Comparison of ENCODE assay signal across 9 mouse cellular contexts in genomic region chr5:135369196-135369595, GRCm38 (mm10). TPM values are rescaled to one million over a fixed set of nuclear protein-coding genes. Genes with fewer than 3 reads are reported as not detected.
DNase-seq lines count a peak whose midpoint lies in the region; ATAC-seq and TF ChIP-seq lines count a peak whose summit lies in the region.
"Not testable (repeated sequence)": the region's sequence is repeated elsewhere in the genome, so short reads cannot be mapped to it uniquely, and the experiment has no call there.
"Had no signal": no experiment of that assay in that cellular context is flagged by ENCODE, and none has a peak within 500 bp of the region (broad histone marks: within the 10 kb centered on the region; RNA-seq: fewer than 3 reads in every experiment).

No protein-coding gene starts in this region.

- H3K4me3 ChIP-seq in G1E (ENCODE audit: low read depth, low read length) (peak overlapping the region; percentile 100), macrophage (ENCODE audit: inconsistent target) (peak overlapping the region; percentile 72)
- H3K4me3 ChIP-seq in embryonic facial prominence, embryonic 13.5 days, result peak overlapping the region; percentile 99
- peak overlapping the region; percentile 97 for H3K4me3 ChIP-seq in heart, embryonic 10.5 days
- peak overlapping the region; percentile 88 for H3K4me3 ChIP-seq in hindbrain, postnatal 0 days (ENCODE audit: low read length)
- H3K4me3 ChIP-seq in limb, embryonic 13.5 days, result peak overlapping the region; percentile 96
- H3K4me3 ChIP-seq in neural tube, embryonic 14.5 days (ENCODE audit: low read depth, low read length), result peak overlapping the region; percentile 87

- H3K4me2 ChIP-seq in embryonic facial prominence, embryonic 13.5 days, result peak overlapping the region; percentile 84
- peak overlapping the region; percentile 93 for H3K4me2 ChIP-seq in hindbrain, postnatal 0 days (ENCODE audit: low read depth, low read length)
- peak overlapping the region; percentile 79 for H3K4me2 ChIP-seq in limb, embryonic 13.5 days (replicated peaks)
- H3K4me2 ChIP-seq in neural tube, embryonic 14.5 days (ENCODE audit: low read depth, low read length), result peak overlapping the region; percentile 82

- TF ChIP-seq CTCF in G1E (IDR thresholded peaks at IDR 0.05; ENCODE audit: low read depth, low read length); hindbrain, postnatal 0 days (IDR thresholded peaks at IDR 0.05; ENCODE audit: low read depth): not testable (repeated sequence)

- DNase-seq in G1E (ENCODE audit: low spot score); heart, embryonic 10.5 days (ENCODE audit: low spot score); hindbrain, postnatal 0 days (ENCODE audit: low spot score): not testable (repeated sequence)

- H3K9me3 ChIP-seq in G1E (replicated peaks); embryonic facial prominence, embryonic 13.5 days; heart, embryonic 10.5 days; hindbrain, postnatal 0 days (ENCODE audit: low read length); limb, embryonic 13.5 days; neural tube, embryonic 14.5 days (ENCODE audit: control insufficient read depth, low read length): not testable (repeated sequence)

- peaks cover 26% of the 10 kb centered on the region for H3K4me1 ChIP-seq in G1E (ENCODE audit: insufficient read depth, low read depth, low read length)
- H3K4me1 ChIP-seq in embryonic facial prominence, embryonic 13.5 days, result peaks cover 11% of the 10 kb centered on the region
- peaks cover 17% of the 10 kb centered on the region for H3K4me1 ChIP-seq in heart, embryonic 10.5 days
- not testable (repeated sequence) for H3K4me1 ChIP-seq in hindbrain, postnatal 0 days (ENCODE audit: insufficient read depth, low read length); neural tube, embryonic 14.5 days (ENCODE audit: control insufficient read depth, insufficient read depth, low read length)
- H3K4me1 ChIP-seq in limb, embryonic 13.5 days, result peaks cover 14% of the 10 kb centered on the region

- H3K27me3 ChIP-seq in G1E (ENCODE audit: insufficient read depth, low read length); embryonic facial prominence, embryonic 13.5 days; hindbrain, postnatal 0 days (ENCODE audit: insufficient read depth, low read length); limb, embryonic 13.5 days; neural tube, embryonic 14.5 days (ENCODE audit: control insufficient read depth, insufficient read depth, low read length): not testable (repeated sequence)
- H3K27me3 ChIP-seq in heart, embryonic 10.5 days (ENCODE audit: insufficient read depth, poor library complexity, severe bottlenecking), result peaks cover 20% of the 10 kb centered on the region

- not testable (repeated sequence) for H3K79me2 ChIP-seq in macrophage (ENCODE audit: inconsistent target)

- peaks cover 41% of the 10 kb centered on the region for H3K36me3 ChIP-seq in G1E (replicated peaks)
- peaks cover 29% of the 10 kb centered on the region for H3K36me3 ChIP-seq in embryonic facial prominence, embryonic 13.5 days
- peaks cover 29% of the 10 kb centered on the region for H3K36me3 ChIP-seq in heart, embryonic 10.5 days
- peaks cover 17% of the 10 kb centered on the region; the same call in 1 of the 2 replicates for H3K36me3 ChIP-seq in hindbrain, postnatal 0 days (ENCODE audit: insufficient read depth, low read length)
- H3K36me3 ChIP-seq in limb, embryonic 13.5 days, result peaks cover 25% of the 10 kb centered on the region
- not testable (repeated sequence) for H3K36me3 ChIP-seq in macrophage (ENCODE audit: inconsistent target); neural tube, embryonic 14.5 days (ENCODE audit: control insufficient read depth, insufficient read depth, low read length)

- WGBS in embryonic facial prominence, embryonic 13.5 days, result 59% methylated on average over 9 of the region's 9 CpGs
- 55% methylated on average over 9 of the region's 9 CpGs for WGBS in heart, embryonic 10.5 days
- 60% methylated on average over 9 of the region's 9 CpGs for WGBS in hindbrain, postnatal 0 days
- 63% methylated on average over 9 of the region's 9 CpGs for WGBS in limb, embryonic 13.5 days
- WGBS in macrophage (ENCODE audit: missing documents), result 64% methylated on average over 7 of the region's 9 CpGs
- WGBS in neural tube, embryonic 14.5 days, result 59% methylated on average over 9 of the region's 9 CpGs

- H3K27ac ChIP-seq in embryonic facial prominence, embryonic 13.5 days, result peak overlapping the region; percentile 81
- peak overlapping the region; percentile 89; the same call in 1 of the 2 replicates for H3K27ac ChIP-seq in heart, embryonic 10.5 days
- peak overlapping the region; percentile 68; the same call in 1 of the 2 replicates for H3K27ac ChIP-seq in hindbrain, postnatal 0 days
- 0 out of 2 replicates have a peak overlapping the region, but pooled peaks have one; percentile 78 for H3K27ac ChIP-seq in limb, embryonic 13.5 days
- H3K27ac ChIP-seq in macrophage, result peak overlapping the region; percentile 73
- H3K27ac ChIP-seq in neural tube, embryonic 14.5 days (ENCODE audit: low read depth, low read length), result not testable (repeated sequence)

- peak overlapping the region; percentile 94 for H3K9ac ChIP-seq in embryonic facial prominence, embryonic 13.5 days
- H3K9ac ChIP-seq in hindbrain, postnatal 0 days (replicated peaks; ENCODE audit: low read length), result peak overlapping the region; percentile 84
- H3K9ac ChIP-seq in limb, embryonic 13.5 days, result peak overlapping the region; percentile 89
- peak overlapping the region; percentile 83 for H3K9ac ChIP-seq in neural tube, embryonic 14.5 days (replicated peaks; ENCODE audit: low read depth, low read length)

- ATAC-seq in G1E (ENCODE audit: extremely low read depth, insufficient number of reproducible peaks, low FRiP score, poor library complexity, severe bottlenecking); embryonic facial prominence, embryonic 13.5 days (ENCODE audit: insufficient number of reproducible peaks, insufficient read depth, low FRiP score, low TSS enrichment, low read depth); hindbrain, postnatal 0 days; limb, embryonic 13.5 days (ENCODE audit: low FRiP score, low read depth); neural tube, embryonic 14.5 days (ENCODE audit: low read depth): not testable (repeated sequence)

RNA-seq across cellular contexts. Expression of gene Nsun5, which starts 0.6 kb away (rescaled TPM):
- total RNA-seq in G1E (2014; fragmentation: Nextera tagmentation) (21.1 and 26.2 TPM in 2 replicates), G1E (2017) (26.7 and 27.6 TPM in 2 replicates)
- polyA plus RNA-seq in G1E (2012) (20.4 and 21.0 TPM in 2 replicates), macrophage (2018) (2.8 to 7.5 TPM (median 3.8 TPM) in 3 replicates)
- polyA plus RNA-seq in embryonic facial prominence, embryonic 13.5 days (2015; fragmentation: Nextera tagmentation; extraction: Ambion mirVana), result 38.8 and 44.3 TPM in 2 replicates
- 27.2 and 33.5 TPM in 2 replicates for polyA plus RNA-seq in heart, embryonic 10.5 days (2016; fragmentation: Nextera tagmentation; extraction: Ambion mirVana)
- 17.8 and 22.7 TPM in 2 replicates for total RNA-seq in hindbrain, postnatal 0 days (2014; rRNA removed)
- polyA plus RNA-seq in hindbrain, postnatal 0 days (2015; fragmentation: Nextera tagmentation; extraction: Ambion mirVana), result 18.1 and 19.1 TPM in 2 replicates
- polyA plus RNA-seq in limb, embryonic 13.5 days (2015; fragmentation: Nextera tagmentation; extraction: Ambion mirVana), result 38.8 and 39.8 TPM in 2 replicates
- total RNA-seq in macrophage (2018; cell fraction: chromatin; rRNA removed), result 10 to 100 TPM in 15 of 26 experiments, 1 to 10 TPM in 11; 2.4 to 25.7 (median 11.7) TPM
- 1 to 10 TPM; 1.3 to 3.8 (median 2.5) TPM for total RNA-seq in macrophage (2018; cell fraction: cytosol; rRNA removed)
- 10 to 100 TPM in 6 of 26 experiments, 1 to 10 TPM in 20; 1.2 to 20.5 (median 6.1) TPM for total RNA-seq in macrophage (2018; cell fraction: nucleus; rRNA removed)
- 22.8 and 23.0 TPM in 2 replicates for polyA plus RNA-seq in neural tube, embryonic 14.5 days (2014; fragmentation: Nextera tagmentation; extraction: Ambion mirVana)

RNA-seq across cellular contexts. Expression of gene Trim50, which starts 16.1 kb away (rescaled TPM):
- not detected in 2 replicates for total RNA-seq in G1E (2014; fragmentation: Nextera tagmentation)
- total RNA-seq in G1E (2017), result 0.16 TPM in 1 of 2 replicates, not detected in the other
- not detected in 2 replicates for polyA plus RNA-seq in G1E (2012)
- polyA plus RNA-seq in embryonic facial prominence, embryonic 13.5 days (2015; fragmentation: Nextera tagmentation; extraction: Ambion mirVana), result 0.14 TPM in 1 of 2 replicates, not detected in the other
- not detected in 2 replicates for polyA plus RNA-seq in heart, embryonic 10.5 days (2016; fragmentation: Nextera tagmentation; extraction: Ambion mirVana)
- not detected in 2 replicates for total RNA-seq in hindbrain, postnatal 0 days (2014; rRNA removed)
- polyA plus RNA-seq in hindbrain, postnatal 0 days (2015; fragmentation: Nextera tagmentation; extraction: Ambion mirVana), result 0.08 TPM in 1 of 2 replicates, not detected in the other
- not detected in 2 replicates for polyA plus RNA-seq in limb, embryonic 13.5 days (2015; fragmentation: Nextera tagmentation; extraction: Ambion mirVana)
- total RNA-seq in macrophage (2018; cell fraction: chromatin; rRNA removed), result not detected
- total RNA-seq in macrophage (2018; cell fraction: cytosol; rRNA removed), result not detected
- not detected for total RNA-seq in macrophage (2018; cell fraction: nucleus; rRNA removed)
- not detected in 3 replicates for polyA plus RNA-seq in macrophage (2018)
- not detected in 2 replicates for polyA plus RNA-seq in neural tube, embryonic 14.5 days (2014; fragmentation: Nextera tagmentation; extraction: Ambion mirVana)
- total RNA-seq: common myeloid progenitor, adult 5-6 weeks; left cerebral cortex, adult 18-20 months had no signal

RNA-seq across cellular contexts. Expression of gene Fkbp6, which starts 19.4 kb away (rescaled TPM):
- total RNA-seq in G1E (2014; fragmentation: Nextera tagmentation) (not detected in 2 replicates), G1E (2017) (not detected in 2 replicates)
- polyA plus RNA-seq in G1E (2012) (not detected in 2 replicates), macrophage (2018) (not detected in 3 replicates)
- polyA plus RNA-seq in embryonic facial prominence, embryonic 13.5 days (2015; fragmentation: Nextera tagmentation; extraction: Ambion mirVana), result not detected in 2 replicates
- 0.15 and 0.21 TPM in 2 replicates for polyA plus RNA-seq in heart, embryonic 10.5 days (2016; fragmentation: Nextera tagmentation; extraction: Ambion mirVana)
- total RNA-seq in hindbrain, postnatal 0 days (2014; rRNA removed), result not detected in 2 replicates
- 0.14 and 0.29 TPM in 2 replicates for polyA plus RNA-seq in hindbrain, postnatal 0 days (2015; fragmentation: Nextera tagmentation; extraction: Ambion mirVana)
- not detected in 2 replicates for polyA plus RNA-seq in limb, embryonic 13.5 days (2015; fragmentation: Nextera tagmentation; extraction: Ambion mirVana)
- total RNA-seq in macrophage (2018; cell fraction: chromatin; rRNA removed), result not detected
- total RNA-seq in macrophage (2018; cell fraction: cytosol; rRNA removed), result under 1 TPM in 1 of 26 experiments, not detected in 25; 0.12 TPM
- total RNA-seq in macrophage (2018; cell fraction: nucleus; rRNA removed), result not detected
- not detected in 2 replicates for polyA plus RNA-seq in neural tube, embryonic 14.5 days (2014; fragmentation: Nextera tagmentation; extraction: Ambion mirVana)
- total RNA-seq: common myeloid progenitor, adult 5-6 weeks; left cerebral cortex, adult 18-20 months had no signal

RNA-seq across cellular contexts. Expression of gene Pom121, which starts 25.1 kb away (rescaled TPM):
- total RNA-seq in G1E (2014; fragmentation: Nextera tagmentation) (105 and 123 TPM in 2 replicates), G1E (2017) (4.9 and 5.0 TPM in 2 replicates)
- polyA plus RNA-seq in G1E (2012) (162 and 185 TPM in 2 replicates), macrophage (2018) (11.3 to 18.4 TPM (median 16.7 TPM) in 3 replicates)
- polyA plus RNA-seq in embryonic facial prominence, embryonic 13.5 days (2015; fragmentation: Nextera tagmentation; extraction: Ambion mirVana), result 16.3 and 17.0 TPM in 2 replicates
- polyA plus RNA-seq in heart, embryonic 10.5 days (2016; fragmentation: Nextera tagmentation; extraction: Ambion mirVana), result 11.1 and 17.2 TPM in 2 replicates
- total RNA-seq in hindbrain, postnatal 0 days (2014; rRNA removed), result 11.2 and 14.3 TPM in 2 replicates
- 7.5 TPM in 2 replicates for polyA plus RNA-seq in hindbrain, postnatal 0 days (2015; fragmentation: Nextera tagmentation; extraction: Ambion mirVana)
- polyA plus RNA-seq in limb, embryonic 13.5 days (2015; fragmentation: Nextera tagmentation; extraction: Ambion mirVana), result 15.5 and 15.9 TPM in 2 replicates
- 10 to 100 TPM in 21 of 26 experiments, 1 to 10 TPM in 5; 6.5 to 26.1 (median 16.2) TPM for total RNA-seq in macrophage (2018; cell fraction: chromatin; rRNA removed)
- 10 to 100 TPM; 16.7 to 24.7 (median 21.0) TPM for total RNA-seq in macrophage (2018; cell fraction: cytosol; rRNA removed)
- total RNA-seq in macrophage (2018; cell fraction: nucleus; rRNA removed), result 10 to 100 TPM; 10.1 to 30.6 (median 19.7) TPM
- polyA plus RNA-seq in neural tube, embryonic 14.5 days (2014; fragmentation: Nextera tagmentation; extraction: Ambion mirVana), result 9.4 and 11.4 TPM in 2 replicates
